Mouse (Mus musculus) liver, embryonic 16.5 days (tissue): ENCODE measurements around the gene Tomm34. TPM values are rescaled to one million over a fixed set of nuclear protein-coding genes. Genes with fewer than 3 reads are reported as not detected.

Experiments used
- ATAC-seq: fragments of 200-750 bp; cut with Nextera tagmentation; 2 replicates; pipeline ENCODE4 v1.8.0; 2017; ENCODE audit warnings: low read depth, mild to moderate bottlenecking, moderate number of reproducible peaks, moderate library complexity
- H3K27ac ChIP-seq: fragments of 300-500 bp; sonication (generic); 2 replicates; pipeline ENCODE4 v1.5.1; 2014; ENCODE audit warnings: mild to moderate bottlenecking, low read length
- H3K27me3 ChIP-seq: fragments of 300-500 bp; sonication (generic); 2 replicates; pipeline ENCODE4 v1.6.1; 2014; ENCODE audit warnings: low read depth, low read length, mixed read lengths; ENCODE audit not compliant: control insufficient read depth, insufficient read depth
- H3K36me3 ChIP-seq: fragments of 300-500 bp; sonication (generic); 2 replicates; pipeline ENCODE4 v1.6.1; 2014; ENCODE audit warnings: mild to moderate bottlenecking; ENCODE audit not compliant: control insufficient read depth, insufficient read depth
- H3K4me1 ChIP-seq: fragments of 300-500 bp; sonication (generic); 2 replicates; pipeline ENCODE4 v1.6.1; 2014; ENCODE audit warnings: low read depth, low read length, mixed read lengths; ENCODE audit not compliant: control insufficient read depth
- H3K4me2 ChIP-seq: fragments of 300-500 bp; sonication (generic); 2 replicates; pipeline ENCODE4 v1.6.1; 2014; ENCODE audit warnings: low read depth, low read length, mixed read lengths
- H3K4me3 ChIP-seq: fragments of 300-500 bp; sonication (generic); 2 replicates; pipeline ENCODE4 v1.5.1; 2014; ENCODE audit warnings: low read depth, mild to moderate bottlenecking, low read length
- H3K9ac ChIP-seq: fragments of 300-500 bp; sonication (generic); 2 replicates; pipeline ENCODE4 v1.6.1; 2014; ENCODE audit warnings: low read depth, low read length
- H3K9me3 ChIP-seq: fragments of 300-500 bp; sonication (generic); replicated peaks from 2 replicates; pipeline ENCODE4 v1.6.1; 2016; ENCODE audit warnings: low read length; ENCODE audit not compliant: control insufficient read depth
- WGBS: fragments of 180-500 bp; shearing (Covaris S2); extraction: QIAGEN DNeasy Blood & Tissue Kit; methylation state at CpG from one replicate; pipeline ENCODE4 v1.1.7; 2014; ENCODE audit not compliant: insufficient replicate concordance; 5-methylcytosine and 5-hydroxymethylcytosine counted together
- polyA plus RNA-seq: library from polyadenylated mRNA; unstranded; fragments of >200 nt; fragmentation: Nextera tagmentation; extraction: Ambion mirVana; gene quantifications from 2 replicates; pipeline ENCODE4 v1.2.1, GENCODE M21; 2015

Tomm34 gene
- polyA plus RNA-seq, 1 experiment from 2014 or later: 16.9 TPM

DNA sequence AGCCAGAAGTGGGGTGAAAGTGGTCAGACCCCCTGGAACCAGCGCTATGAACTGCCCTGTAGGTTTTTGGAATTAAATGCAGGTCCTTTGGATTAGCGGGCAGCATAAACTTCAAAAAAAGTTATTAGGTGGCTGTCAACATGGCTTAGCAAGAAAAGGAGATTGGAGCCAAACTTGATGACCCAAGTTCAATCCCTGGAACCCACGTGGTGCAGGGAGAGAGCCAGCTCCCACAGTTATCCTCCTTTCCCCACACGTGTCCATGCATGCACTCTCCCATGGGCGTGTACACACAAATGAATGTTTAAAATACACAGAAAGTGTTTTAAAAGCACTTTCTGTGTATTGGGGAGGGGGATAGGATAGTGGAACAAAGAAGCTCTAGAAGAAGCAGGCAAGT, 60.5 kb downstream of the Tomm34 start:
- no peak for ATAC-seq

DNA sequence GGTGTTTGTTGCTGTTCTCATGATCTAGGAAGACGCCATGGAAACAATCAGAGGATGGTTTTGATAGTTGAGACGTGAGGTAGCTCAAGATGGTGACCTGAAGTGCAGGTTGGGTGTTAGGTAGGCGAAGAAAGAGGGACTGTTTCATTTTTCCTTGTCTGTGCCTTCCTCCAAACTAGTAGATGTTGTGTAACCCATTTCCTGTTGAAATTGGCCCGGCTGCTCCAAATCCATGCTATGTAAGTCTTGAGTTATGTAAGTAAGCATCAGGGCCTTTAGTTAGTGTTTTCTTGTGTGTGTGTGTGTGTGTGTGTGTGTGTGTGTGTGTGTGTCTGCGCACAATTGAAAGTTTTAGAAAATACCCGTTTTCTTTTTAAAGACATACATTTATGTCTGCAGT, 61.7 kb downstream of the Tomm34 start:
- Histone ChIP-seq H3K9me3 (no peaks in the 10 kb centered on the region), H3K27ac (no peak overlapping the region), H3K4me1 (peaks cover 20% of the 10 kb centered on the region), H3K27me3 (no peaks in the 10 kb centered on the region), H3K36me3 (peaks cover 14% of the 10 kb centered on the region), H3K4me3 (no peak overlapping the region), H3K4me2 (no peak overlapping the region), H3K9ac (no peak overlapping the region)
- no peak for ATAC-seq
- WGBS: 53% methylated on average over 6 of the region's 6 CpGs

More for the DNA sequence above, 60.5 kb downstream of the Tomm34 start:
- no peak overlapping the region for H3K27ac ChIP-seq
- H3K9me3 ChIP-seq: no peaks in the 10 kb centered on the region
- H3K36me3 ChIP-seq: peaks cover 23% of the 10 kb centered on the region
- H3K27me3 ChIP-seq: no peaks in the 10 kb centered on the region
- no peak overlapping the region for H3K4me3 ChIP-seq
- no peak overlapping the region for H3K9ac ChIP-seq
- H3K4me1 ChIP-seq: peaks cover 14% of the 10 kb centered on the region
- WGBS: 73% methylated on average over 5 of the region's 5 CpGs
- H3K4me2 ChIP-seq: no peak overlapping the region

DNA sequence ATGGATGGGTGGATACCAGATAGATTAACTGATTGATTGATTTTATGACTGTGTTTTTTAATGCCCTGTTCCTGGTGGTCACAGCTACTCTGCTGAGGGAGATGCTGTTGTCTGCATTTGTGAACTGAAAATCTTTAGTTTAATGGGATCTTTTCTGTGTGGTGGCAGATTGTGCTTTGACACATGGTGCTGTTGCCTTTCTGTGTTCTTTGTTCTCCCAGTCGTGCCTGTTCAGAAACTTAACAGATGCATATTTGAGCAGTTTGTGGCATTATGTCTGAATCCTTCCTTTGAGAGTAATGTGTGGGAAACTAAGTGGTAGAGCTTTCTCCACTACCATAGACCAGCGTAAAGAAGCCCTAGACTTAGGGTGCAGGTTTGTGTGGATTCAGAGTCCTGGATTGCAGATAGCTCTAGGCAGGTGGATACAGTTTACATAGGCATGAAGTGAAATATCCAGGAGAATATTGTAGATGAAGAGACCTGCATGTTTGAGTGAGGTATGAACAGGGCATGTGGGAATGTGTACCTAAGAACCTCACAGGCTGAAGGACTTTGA, 62.9 kb downstream of the Tomm34 start:
- Histone ChIP-seq H3K4me2 (no peak overlapping the region), H3K36me3 (peaks cover 6% of the 10 kb centered on the region), H3K9ac (no peak overlapping the region), H3K27me3 (no peaks in the 10 kb centered on the region), H3K4me3 (no peak overlapping the region), H3K27ac (no peak overlapping the region), H3K9me3 (no peaks in the 10 kb centered on the region), H3K4me1 (peaks cover 23% of the 10 kb centered on the region)
- no peak for ATAC-seq
- WGBS: 67% methylated on average over 2 of the region's 2 CpGs

GRCm38 (mm10) chr2:164007547-164007946, 63.4 kb downstream of the Tomm34 start:
- Histone ChIP-seq H3K27me3 (no peaks in the 10 kb centered on the region), H3K4me3 (no peak overlapping the region), H3K27ac (no peak overlapping the region; the same call in 1 of the 2 replicates), H3K9me3 (no peaks in the 10 kb centered on the region), H3K36me3 (peaks cover 2% of the 10 kb centered on the region), H3K9ac (no peak overlapping the region), H3K4me2 (no peak overlapping the region), H3K4me1 (peaks cover 23% of the 10 kb centered on the region)
- 79% methylated on average over 8 of the region's 8 CpGs for WGBS
- no peak for ATAC-seq

GRCm38 (mm10) chr2:164006932-164007331, 64.0 kb downstream of the Tomm34 start:
- ATAC-seq: no peak
- H3K27ac ChIP-seq: no peak overlapping the region
- H3K4me2 ChIP-seq: no peak overlapping the region
- no peaks in the 10 kb centered on the region for H3K27me3 ChIP-seq
- 28% methylated on average over 10 of the region's 10 CpGs for WGBS
- H3K36me3 ChIP-seq: no peaks in the 10 kb centered on the region
- H3K4me1 ChIP-seq: peaks cover 23% of the 10 kb centered on the region
- H3K9me3 ChIP-seq: no peaks in the 10 kb centered on the region
- H3K9ac ChIP-seq: no peak overlapping the region; the same call in 1 of the 2 replicates
- no peak overlapping the region for H3K4me3 ChIP-seq

GRCm38 (mm10) chr2:164004503-164004902, 66.5 kb downstream of the Tomm34 start:
- Histone ChIP-seq H3K9me3 (no peaks in the 10 kb centered on the region), H3K27me3 (no peaks in the 10 kb centered on the region), H3K36me3 (no peaks in the 10 kb centered on the region), H3K4me1 (peaks cover 23% of the 10 kb centered on the region), H3K27ac (no peak overlapping the region), H3K9ac (no peak overlapping the region), H3K4me3 (no peak overlapping the region), H3K4me2 (no peak overlapping the region)
- no peak for ATAC-seq
- WGBS: 56% methylated on average over 5 of the region's 5 CpGs

Other genes with a start within 250 kb of the Tomm34 start
- not detected in 2 replicates for gene Kcnk15, start 217.5 kb downstream of the Tomm34 start, polyA plus RNA-seq
- gene Rims4, start 152.5 kb downstream of the Tomm34 start, polyA plus RNA-seq: 0.18 and 0.26 TPM in 2 replicates
- gene Ywhab, start 76.2 kb downstream of the Tomm34 start, polyA plus RNA-seq: 82.9 and 84.8 TPM in 2 replicates
- 0.20 and 0.34 TPM in 2 replicates for gene Pabpc1l, start 45.7 kb downstream of the Tomm34 start, polyA plus RNA-seq
- 12.8 and 14.0 TPM in 2 replicates for gene Stk4, start 847 bp downstream of the Tomm34 start, polyA plus RNA-seq
- gene Kcns1, start 99.9 kb upstream of the Tomm34 start, polyA plus RNA-seq: not detected in 2 replicates
- not detected in 2 replicates for gene Wfdc5, start 111.6 kb upstream of the Tomm34 start, polyA plus RNA-seq
- not detected in 2 replicates for gene Wfdc12, start 119.4 kb upstream of the Tomm34 start, polyA plus RNA-seq
- not detected in 2 replicates for gene Wfdc15a, start 129.0 kb upstream of the Tomm34 start, polyA plus RNA-seq
- 0.45 TPM in 1 of 2 replicates, not detected in the other for gene Wfdc15b, start 150.5 kb upstream of the Tomm34 start, polyA plus RNA-seq
- not detected in 2 replicates for gene Svs2, start 167.3 kb upstream of the Tomm34 start, polyA plus RNA-seq
- gene Svs3b, start 185.5 kb upstream of the Tomm34 start, polyA plus RNA-seq: not detected in 2 replicates
- gene Svs4, start 207.3 kb upstream of the Tomm34 start, polyA plus RNA-seq: not detected in 2 replicates
- gene Svs3a, start 218.1 kb upstream of the Tomm34 start, polyA plus RNA-seq: not detected in 2 replicates
- not detected in 2 replicates for gene Svs6, start 245.6 kb upstream of the Tomm34 start, polyA plus RNA-seq